Mouse (Mus musculus): ENCODE measurements at regions not wholly inside any gene's neighbourhood (a gene's known extent, or its start where the extent isn't known, plus 50 kb on each side); places are given as distances from the start of the nearest gene placed in this dataset.

- TF ChIP-seq POLR2A (IDR thresholded peaks at IDR 0.05; ENCODE audit: low read depth, low read length) (no peak), CTCF (IDR thresholded peaks at IDR 0.05; ENCODE audit: extremely low read depth, insufficient read length, insufficient replicate concordance, low read depth, low read length) (no peak)
- no peaks in the 10 kb centered on the region for H3K4me1 ChIP-seq (ENCODE audit: control insufficient read depth, insufficient read depth, insufficient read length, low read length)
- H3K27me3 ChIP-seq (ENCODE audit: control insufficient read depth, insufficient read depth, low read length): no peaks in the 10 kb centered on the region
- 74% methylated on average over 4 of the region's 4 CpGs for WGBS
- H3K36me3 ChIP-seq (ENCODE audit: control insufficient read depth, insufficient read depth, low read length): no peaks in the 10 kb centered on the region
- H3K4me3 ChIP-seq (ENCODE audit: low read depth, low read length): no peak overlapping the region
- no peak overlapping the region for H3K27ac ChIP-seq (ENCODE audit: insufficient read depth, low read depth, low read length)
Measured at GRCm38 (mm10) chr1:75889847-75890591, 344.0 kb downstream of the Slc4a3 start.

- H3K4me3 ChIP-seq (ENCODE audit: low read depth, low read length): no peak overlapping the region
- no peaks in the 10 kb centered on the region for H3K36me3 ChIP-seq (ENCODE audit: control insufficient read depth, insufficient read depth, low read length)
- TF ChIP-seq CTCF (IDR thresholded peaks at IDR 0.05; ENCODE audit: extremely low read depth, insufficient read length, insufficient replicate concordance, low read depth, low read length) (no peak), POLR2A (IDR thresholded peaks at IDR 0.05; ENCODE audit: low read depth, low read length) (no peak)
- H3K27me3 ChIP-seq (ENCODE audit: control insufficient read depth, insufficient read depth, low read length): no peaks in the 10 kb centered on the region
- no peaks in the 10 kb centered on the region for H3K4me1 ChIP-seq (ENCODE audit: control insufficient read depth, insufficient read depth, insufficient read length, low read length)
- 84% methylated on average over 10 of the region's 10 CpGs for WGBS
- no peak overlapping the region for H3K27ac ChIP-seq (ENCODE audit: insufficient read depth, low read depth, low read length)
Measured at GRCm38 (mm10) chr1:75890636-75891276, 344.7 kb downstream of the Slc4a3 start.

GRCm38 (mm10) chr1:75895550-75895949, 349.5 kb downstream of the Slc4a3 start:
- 92% methylated on average over 1 of the region's 1 CpGs for WGBS
- Histone ChIP-seq H3K36me3 (ENCODE audit: control insufficient read depth, insufficient read depth, low read length) (no peaks in the 10 kb centered on the region), H3K27ac (ENCODE audit: insufficient read depth, low read depth, low read length) (no peak overlapping the region), H3K27me3 (ENCODE audit: control insufficient read depth, insufficient read depth, low read length) (no peaks in the 10 kb centered on the region), H3K4me3 (ENCODE audit: low read depth, low read length) (no peak overlapping the region), H3K4me1 (ENCODE audit: control insufficient read depth, insufficient read depth, insufficient read length, low read length) (no peaks in the 10 kb centered on the region)
- TF ChIP-seq POLR2A (IDR thresholded peaks at IDR 0.05; ENCODE audit: low read depth, low read length) (no peak), CTCF (IDR thresholded peaks at IDR 0.05; ENCODE audit: extremely low read depth, insufficient read length, insufficient replicate concordance, low read depth, low read length) (no peak)

GRCm38 (mm10) chr1:75901146-75901545, 355.1 kb downstream of the Slc4a3 start:
- no peaks in the 10 kb centered on the region for H3K4me1 ChIP-seq (ENCODE audit: control insufficient read depth, insufficient read depth, insufficient read length, low read length)
- no peak overlapping the region for H3K4me3 ChIP-seq (ENCODE audit: low read depth, low read length)
- TF ChIP-seq CTCF (IDR thresholded peaks at IDR 0.05; ENCODE audit: extremely low read depth, insufficient read length, insufficient replicate concordance, low read depth, low read length) (no peak), POLR2A (IDR thresholded peaks at IDR 0.05; ENCODE audit: low read depth, low read length) (no peak)
- WGBS: 40% methylated on average over 1 of the region's 1 CpGs
- no peaks in the 10 kb centered on the region for H3K36me3 ChIP-seq (ENCODE audit: control insufficient read depth, insufficient read depth, low read length)
- no peak overlapping the region for H3K27ac ChIP-seq (ENCODE audit: insufficient read depth, low read depth, low read length)
- no peaks in the 10 kb centered on the region for H3K27me3 ChIP-seq (ENCODE audit: control insufficient read depth, insufficient read depth, low read length)

- no peak for TF ChIP-seq CTCF (IDR thresholded peaks at IDR 0.05; ENCODE audit: extremely low read depth, insufficient read length, insufficient replicate concordance, low read depth, low read length)
- no peak for TF ChIP-seq POLR2A (IDR thresholded peaks at IDR 0.05; ENCODE audit: low read depth, low read length)
- Histone ChIP-seq H3K27me3 (ENCODE audit: control insufficient read depth, insufficient read depth, low read length) (no peaks in the 10 kb centered on the region), H3K27ac (ENCODE audit: insufficient read depth, low read depth, low read length) (no peak overlapping the region), H3K36me3 (ENCODE audit: control insufficient read depth, insufficient read depth, low read length) (no peaks in the 10 kb centered on the region), H3K4me1 (ENCODE audit: control insufficient read depth, insufficient read depth, insufficient read length, low read length) (no peaks in the 10 kb centered on the region), H3K4me3 (ENCODE audit: low read depth, low read length) (no peak overlapping the region)
- 80% methylated on average over 9 of the region's 9 CpGs for WGBS
Measured at GRCm38 (mm10) chr1:75905699-75906470, 359.8 kb downstream of the Slc4a3 start.

- no peak overlapping the region for H3K27ac ChIP-seq (ENCODE audit: insufficient read depth, low read depth, low read length)
- no peaks in the 10 kb centered on the region for H3K27me3 ChIP-seq (ENCODE audit: control insufficient read depth, insufficient read depth, low read length)
- no peaks in the 10 kb centered on the region for H3K36me3 ChIP-seq (ENCODE audit: control insufficient read depth, insufficient read depth, low read length)
- H3K4me1 ChIP-seq (ENCODE audit: control insufficient read depth, insufficient read depth, insufficient read length, low read length): no peaks in the 10 kb centered on the region
- TF ChIP-seq CTCF (IDR thresholded peaks at IDR 0.05; ENCODE audit: extremely low read depth, insufficient read length, insufficient replicate concordance, low read depth, low read length) (no peak), POLR2A (IDR thresholded peaks at IDR 0.05; ENCODE audit: low read depth, low read length) (no peak)
- H3K4me3 ChIP-seq (ENCODE audit: low read depth, low read length): no peak overlapping the region
- 89% methylated on average over 2 of the region's 2 CpGs for WGBS
Measured at GRCm38 (mm10) chr1:75915311-75915710, 369.2 kb downstream of the Slc4a3 start.

GRCm38 (mm10) chr1:75916181-75916580, 370.1 kb downstream of the Slc4a3 start:
- H3K27ac ChIP-seq (ENCODE audit: insufficient read depth, low read depth, low read length): no peak overlapping the region
- H3K4me1 ChIP-seq (ENCODE audit: control insufficient read depth, insufficient read depth, insufficient read length, low read length): no peaks in the 10 kb centered on the region
- TF ChIP-seq CTCF (IDR thresholded peaks at IDR 0.05; ENCODE audit: extremely low read depth, insufficient read length, insufficient replicate concordance, low read depth, low read length): no peak
- no peak for TF ChIP-seq POLR2A (IDR thresholded peaks at IDR 0.05; ENCODE audit: low read depth, low read length)
- no peak overlapping the region for H3K4me3 ChIP-seq (ENCODE audit: low read depth, low read length)
- no peaks in the 10 kb centered on the region for H3K36me3 ChIP-seq (ENCODE audit: control insufficient read depth, insufficient read depth, low read length)
- WGBS: 68% methylated on average over 2 of the region's 2 CpGs
- H3K27me3 ChIP-seq (ENCODE audit: control insufficient read depth, insufficient read depth, low read length): no peaks in the 10 kb centered on the region
